Mouse (Mus musculus) effector memory CD4-positive, alpha-beta T cell, adult 7 months (primary cell): Measurements from ENCODE around the gene Bend5. TPM values are rescaled to one million over a fixed set of nuclear protein-coding genes. Genes with fewer than 3 reads are reported as not detected.

Source experiments
- polyA plus RNA-seq: library from polyadenylated mRNA; unstranded; fragments of 100-300 nt; shearing (Covaris generic); gene quantifications from one replicate; pipeline ENCODE4 v1.2.1, GENCODE M21; 2017

The Bend5 gene
- not detected for polyA plus RNA-seq

GRCm38 (mm10) chr4:111414818-111415488 is at the start of gene Bend5:
Bend5 (plus strand) TSS chr4:111415006.

